Mouse (Mus musculus) cerebral cortex, adult 2 months (tissue): Measurements from ENCODE around the gene Cops7b.

Experiments
- WGBS: fragments of 180-500 bp; shearing (Covaris S2); methylation state at CpG from one replicate; pipeline ENCODE4 v1.1.7; 2018; 5-methylcytosine and 5-hydroxymethylcytosine counted together

Gene Cops7b

GRCm38 (mm10) chr1:86582451-86583096, at the start of gene Cops7b, which contains the start of gene Pde6d:
Gene Cops7b, plus strand, starts transcription at chr1:86582904.
Gene Pde6d, minus strand, starts transcription at chr1:86582629.
- under 1% methylated on average over 26 of the region's 26 CpGs for WGBS

DNA sequence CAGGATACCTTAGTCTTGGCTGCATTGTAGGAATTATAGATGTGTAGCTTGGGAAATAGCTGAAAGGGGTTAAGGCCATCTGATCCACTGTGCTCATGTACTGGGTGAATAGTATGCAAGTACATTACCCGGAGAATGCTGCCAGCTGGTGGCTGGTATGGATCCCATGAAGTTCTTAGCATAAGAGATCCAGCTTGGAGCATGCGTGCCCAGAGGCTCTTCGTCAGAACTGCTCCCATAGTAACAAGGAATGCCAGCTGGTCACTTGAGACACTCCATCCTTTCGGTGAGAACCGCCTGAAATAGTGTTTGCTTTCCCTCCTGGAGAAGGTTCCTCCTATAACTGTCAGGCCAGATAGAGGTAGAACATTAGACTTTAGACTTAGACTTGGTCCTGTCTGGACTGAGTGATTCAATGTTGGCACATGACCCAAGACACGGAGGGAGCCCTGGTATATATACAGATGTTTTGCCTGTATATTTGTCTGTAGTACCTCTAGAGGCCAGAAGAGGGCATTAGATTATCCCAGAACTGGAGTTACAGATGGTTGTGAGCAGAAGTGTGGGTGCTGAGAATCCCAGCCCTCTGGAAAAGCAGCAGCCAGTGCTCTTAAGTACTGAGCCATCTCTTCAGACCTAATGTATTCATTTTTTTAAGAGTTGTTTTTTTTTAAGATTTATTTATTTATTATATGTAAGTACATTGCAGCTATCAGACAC, 49.1 kb upstream of the Cops7b start:
- WGBS, result 49% methylated on average over 6 of the region's 6 CpGs

- 64% methylated on average over 3 of the region's 3 CpGs for WGBS
Observed at GRCm38 (mm10) chr1:86538383-86538782, 44.3 kb upstream of the Cops7b start.

GRCm38 (mm10) chr1:86539583-86539982, 43.1 kb upstream of the Cops7b start:
- WGBS, result 90% methylated on average over 12 of the region's 12 CpGs

- 89% methylated on average over 2 of the region's 2 CpGs for WGBS
Observed at GRCm38 (mm10) chr1:86542584-86542983, 40.1 kb upstream of the Cops7b start.

DNA sequence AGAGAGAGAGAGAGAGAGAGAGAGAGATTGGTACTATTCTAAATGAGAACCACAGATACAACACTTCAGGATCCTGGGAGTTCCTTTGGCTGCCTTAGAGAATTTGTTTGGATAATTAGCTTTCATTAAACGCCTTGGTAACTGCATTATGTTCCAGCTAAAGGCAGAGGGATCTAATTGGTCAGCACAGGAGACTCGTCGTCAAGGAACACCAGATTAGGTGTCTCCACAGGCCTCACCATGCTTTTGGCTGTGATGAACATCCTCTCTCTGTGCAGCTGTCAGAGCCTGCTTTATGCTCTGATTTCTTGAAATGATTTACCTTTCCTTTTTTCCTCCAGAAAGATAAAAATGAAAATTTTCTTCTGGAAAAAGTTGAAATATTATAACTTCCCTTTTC, 35.9 kb upstream of the Cops7b start:
- whole genome bisulfite sequencing, result 51% methylated on average over 3 of the region's 3 CpGs

DNA sequence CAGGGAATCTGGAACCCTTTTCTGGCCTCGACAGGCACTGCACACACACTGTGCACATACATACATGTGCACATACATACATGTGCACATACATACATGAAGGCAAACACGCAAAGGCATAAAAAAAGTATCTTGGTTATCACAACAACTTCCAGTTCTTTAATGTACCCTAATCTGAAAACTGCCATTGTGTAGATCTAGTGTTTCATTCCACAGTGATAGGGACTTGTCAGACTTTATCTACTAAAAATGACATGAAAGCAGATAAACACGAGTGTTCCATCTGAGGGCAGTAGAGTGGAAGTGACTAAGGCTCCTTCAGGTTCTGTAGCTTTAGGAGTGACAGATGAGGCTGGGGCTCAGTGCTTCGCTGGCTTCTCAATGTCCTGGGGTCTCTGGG, 31.4 kb upstream of the Cops7b start:
- WGBS, result 83% methylated on average over 4 of the region's 4 CpGs

GRCm38 (mm10) chr1:86551877-86552276, 30.8 kb upstream of the Cops7b start:
- WGBS, result 66% methylated on average over 2 of the region's 2 CpGs

DNA sequence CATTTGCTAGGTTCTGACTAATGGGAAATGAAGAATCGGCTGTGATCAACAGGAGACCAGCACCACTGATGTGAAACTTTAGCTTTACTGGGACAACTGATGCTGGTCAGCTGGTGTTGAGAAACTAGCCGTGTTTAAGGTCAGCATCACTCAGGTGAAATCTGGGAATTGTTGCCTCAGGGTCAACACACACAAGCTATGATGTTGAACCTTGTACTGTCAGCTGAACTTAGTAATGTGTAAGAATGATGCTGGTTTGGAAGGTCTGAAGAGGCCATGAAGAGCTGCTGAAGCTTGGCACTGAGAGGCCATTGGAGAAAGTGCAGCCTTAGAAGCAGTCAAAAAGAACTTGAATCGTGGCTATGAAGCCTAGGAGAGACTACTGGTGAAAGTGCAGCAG, 27.0 kb upstream of the Cops7b start:
- 84% methylated on average over 3 of the region's 3 CpGs for WGBS

GRCm38 (mm10) chr1:86557872-86558271, 24.8 kb upstream of the Cops7b start:
- 87% methylated on average over 7 of the region's 7 CpGs for WGBS

GRCm38 (mm10) chr1:86559232-86559631, 23.5 kb upstream of the Cops7b start:
- WGBS, result 87% methylated on average over 3 of the region's 3 CpGs

- 93% methylated on average over 2 of the region's 2 CpGs for WGBS
Observed at GRCm38 (mm10) chr1:86562663-86563062, 20.0 kb upstream of the Cops7b start.

DNA sequence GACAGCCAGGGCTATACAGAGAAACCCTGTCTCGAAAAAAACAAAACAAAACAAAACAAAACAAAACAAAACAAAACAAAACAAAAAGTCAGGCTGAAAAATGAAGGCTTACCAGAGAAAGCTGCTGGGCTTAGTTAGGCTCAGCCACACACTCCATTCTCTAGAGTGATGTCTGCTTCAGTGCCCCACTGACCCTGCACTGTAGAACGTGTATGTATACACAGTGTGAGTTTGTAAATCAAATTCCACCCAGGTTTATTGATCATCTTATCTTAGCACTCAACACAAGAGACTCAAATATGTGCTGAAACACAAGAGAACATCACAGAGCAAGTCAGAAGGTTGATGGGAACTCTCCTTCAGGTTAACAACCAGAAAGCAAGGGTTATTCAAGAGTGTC, 14.3 kb upstream of the Cops7b start:
- WGBS, result 78% methylated on average over 2 of the region's 2 CpGs

DNA sequence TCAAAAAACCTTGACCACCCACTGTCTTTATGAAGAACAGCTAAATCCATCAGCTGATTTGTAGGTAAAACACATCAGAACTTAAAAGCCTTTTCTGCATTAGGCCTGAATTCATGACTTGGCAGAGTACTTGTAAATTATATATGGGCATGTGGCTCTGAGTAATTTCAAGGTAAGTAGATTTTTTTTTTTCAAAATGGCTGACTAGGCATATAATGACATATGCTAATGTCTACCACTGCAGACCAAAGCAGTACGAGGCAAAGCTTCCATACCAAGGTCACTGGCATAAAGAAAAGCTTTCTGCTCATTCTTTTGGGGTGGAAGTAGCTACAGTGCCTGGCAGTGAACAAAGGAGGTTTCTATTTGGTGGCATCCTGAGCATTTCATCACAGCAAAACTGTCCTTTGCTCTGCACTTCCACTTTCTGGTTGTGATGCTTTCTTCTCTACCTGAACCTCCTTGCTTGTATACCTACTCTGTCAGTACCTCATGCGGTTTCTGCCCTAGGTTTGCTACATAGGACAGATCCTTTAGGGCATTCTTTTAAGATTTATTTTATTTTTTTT, 13.3 kb upstream of the Cops7b start:
- 91% methylated on average over 2 of the region's 2 CpGs for WGBS

DNA sequence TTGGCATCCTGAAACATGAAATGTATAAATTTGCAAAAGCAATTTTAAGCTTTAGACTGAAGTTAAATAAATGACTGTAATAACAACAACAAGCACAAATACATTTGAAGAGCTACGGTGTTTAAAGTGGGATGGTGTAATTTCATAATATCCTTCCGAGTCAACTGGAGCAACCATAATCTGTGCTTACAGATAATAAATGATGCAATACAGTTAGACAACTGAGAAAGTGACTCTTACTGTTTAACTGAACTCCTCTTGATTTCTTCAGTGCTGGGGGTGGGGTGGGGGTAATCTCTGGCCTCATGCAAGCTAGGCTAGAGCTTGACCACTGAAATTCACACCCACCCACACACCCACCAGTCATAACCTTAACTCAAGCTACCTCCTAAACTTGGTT, 11.3 kb upstream of the Cops7b start:
- WGBS, result 87% methylated on average over 2 of the region's 2 CpGs

DNA sequence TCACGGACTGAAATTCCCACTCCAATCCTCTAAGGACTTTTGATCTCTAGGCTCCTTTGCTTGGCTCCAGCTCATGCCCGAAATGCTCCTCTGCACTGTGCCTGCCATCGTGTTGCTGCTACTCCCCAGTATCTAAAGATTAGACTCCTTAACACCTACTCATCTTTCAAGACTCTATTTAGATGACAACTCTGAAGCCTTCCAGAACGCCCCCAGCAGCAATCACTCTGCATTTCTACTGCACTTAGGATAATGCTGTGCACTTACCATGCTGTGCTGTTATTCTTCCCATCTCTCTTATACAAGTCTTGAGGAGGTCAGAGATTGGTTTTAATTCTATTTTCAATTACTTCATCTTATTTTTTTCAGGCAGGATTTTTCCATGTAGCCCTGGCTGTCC, 10.8 kb upstream of the Cops7b start:
- 58% methylated on average over 4 of the region's 4 CpGs for WGBS

- 77% methylated on average over 6 of the region's 6 CpGs for WGBS
Observed at GRCm38 (mm10) chr1:86580426-86580825, 2.3 kb upstream of the Cops7b start.

DNA sequence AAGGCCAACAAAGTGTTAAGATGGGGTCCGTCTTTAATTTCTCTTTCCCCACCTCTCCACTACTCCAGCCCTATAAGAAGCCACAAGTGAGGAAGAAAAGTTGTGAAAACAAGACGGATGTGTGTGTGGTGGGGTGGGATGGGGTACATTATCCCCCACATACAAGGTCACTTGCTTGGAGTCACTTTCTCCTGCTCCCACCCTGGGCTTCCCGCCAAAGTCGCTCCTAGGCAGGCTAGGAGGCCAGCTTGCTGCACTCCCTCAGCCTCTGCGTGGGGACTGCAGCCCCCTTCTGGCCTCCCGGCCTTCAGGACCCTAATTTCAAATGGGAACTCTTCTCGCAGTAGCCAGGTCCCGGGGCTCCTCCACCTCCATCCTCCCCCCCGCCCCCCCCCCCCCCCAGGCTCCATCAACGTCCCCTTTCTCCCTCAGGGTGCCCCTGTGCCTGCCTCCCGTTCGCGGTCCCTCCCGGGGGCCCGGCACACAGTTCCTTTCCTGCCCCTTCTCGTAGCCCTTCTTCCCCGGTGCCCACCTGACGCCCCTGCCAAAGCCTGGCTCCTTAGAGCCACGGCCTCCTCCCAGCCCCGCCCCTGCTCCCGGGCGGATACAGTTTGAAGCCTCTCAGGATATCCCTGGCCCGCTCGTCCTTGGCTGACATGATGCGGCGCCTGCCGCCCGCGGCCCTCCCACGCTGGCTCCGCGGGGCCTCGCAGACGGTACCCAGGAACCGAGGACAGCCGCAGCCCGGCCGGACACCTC, 833 bp upstream of the Cops7b start:
- 1% methylated on average over 34 of the region's 38 CpGs for WGBS

DNA sequence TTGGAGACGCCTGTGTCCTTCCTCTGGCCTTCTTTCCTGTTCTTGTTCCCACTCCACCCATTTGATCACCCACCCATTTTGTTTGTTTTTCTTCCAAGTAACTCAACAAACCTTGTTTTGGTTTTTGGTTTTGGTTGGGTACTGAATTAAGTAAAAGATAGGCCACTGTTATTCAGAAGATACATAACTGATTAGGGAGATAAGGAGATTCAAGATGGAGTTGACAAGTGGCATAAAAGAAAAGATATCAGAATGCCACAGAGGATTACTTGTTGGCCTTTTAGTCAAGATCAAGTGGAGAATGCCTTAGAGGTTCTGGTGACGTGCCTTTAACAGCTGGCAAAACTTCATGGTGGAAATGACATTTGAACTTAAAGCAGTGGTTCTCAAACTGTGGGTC, 1.0 kb downstream of the Cops7b start:
- 74% methylated on average over 2 of the region's 2 CpGs for WGBS

- under 1% methylated on average over 26 of the region's 26 CpGs for WGBS
Observed at GRCm38 (mm10) chr1:86586992-86587391, 4.3 kb downstream of the Cops7b start.

GRCm38 (mm10) chr1:86594539-86594938, 11.8 kb downstream of the Cops7b start:
- WGBS, result 84% methylated on average over 7 of the region's 7 CpGs

DNA sequence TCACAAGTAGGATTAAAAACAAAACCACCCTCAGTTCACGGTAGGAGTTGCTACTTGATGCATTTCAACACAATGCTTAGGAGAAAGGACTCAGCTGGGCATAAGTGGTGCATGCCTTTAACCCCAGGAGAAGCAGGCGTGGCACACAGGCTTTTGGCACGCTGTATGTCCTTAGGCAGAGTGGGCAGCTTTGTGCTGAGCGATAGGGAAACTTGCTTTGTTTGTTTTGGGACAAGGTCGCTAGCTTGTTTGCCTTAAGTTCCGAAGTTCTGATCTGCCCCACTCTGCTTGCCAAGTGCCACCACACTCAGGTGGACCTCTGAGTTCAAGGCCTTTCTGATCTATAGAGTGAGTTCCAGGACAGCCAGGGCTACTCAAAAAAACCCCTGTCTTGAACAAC, 12.6 kb downstream of the Cops7b start:
- WGBS, result 84% methylated on average over 6 of the region's 6 CpGs
